Mouse (Mus musculus) MEL (cell line): ENCODE measurements around the gene Hdac1.

Source experiments
- CTCF ChIP-seq, 3 experiments: IDR thresholded peaks in 2 of 3; conservative IDR thresholded peaks in 1 of 3; 2 replicates each; pipeline ENCODE4 v1.5.1; 2011 to 2012; ENCODE audit warnings: low read length in 3 of 3, low read depth in 2 of 3, mild to moderate bottlenecking in 2 of 3, improper control_type of control experiment in 1 of 3, inconsistent platforms in 1 of 3, mixed read lengths in 1 of 3, moderate library complexity in 1 of 3; ENCODE audit not compliant: control insufficient read depth in 1 of 3, insufficient read depth in 1 of 3, poor library complexity in 1 of 3, severe bottlenecking in 1 of 3
- SMC3 ChIP-seq: IDR thresholded peaks from 2 replicates; pipeline ENCODE4 v1.6.1; 2011; ENCODE audit warnings: low read depth, low read length, improper control_type of control experiment

- TF ChIP-seq CTCF (IDR thresholded peaks at IDR 0.05 in 2 of 3, conservative IDR thresholded peaks at IDR 0.05 in 1 of 3; ENCODE audit: control insufficient read depth in 1 of 3, insufficient read depth in 1 of 3, low read depth in 2 of 3, low read length in 3 of 3, poor library complexity in 1 of 3, severe bottlenecking in 1 of 3) (no peak), SMC3 (no peak)
Measured at GRCm38 (mm10) chr4:129476047-129476446, 66.5 kb downstream of the Hdac1 start.
